Mouse (Mus musculus): ENCODE measurements at regions not wholly inside any gene's neighbourhood (a gene's known extent, or its start where the extent isn't known, plus 50 kb on each side); places are given as distances from the start of the nearest gene placed in this dataset.

- WGBS, result 81% methylated on average over 1 of the region's 1 CpGs
- Histone ChIP-seq H3K27ac (ENCODE audit: insufficient read depth, low read depth, low read length) (no peak overlapping the region), H3K4me1 (ENCODE audit: control insufficient read depth, insufficient read depth, insufficient read length, low read length) (no peaks in the 10 kb centered on the region), H3K36me3 (ENCODE audit: control insufficient read depth, insufficient read depth, low read length) (no peaks in the 10 kb centered on the region), H3K4me3 (ENCODE audit: low read depth, low read length) (no peak overlapping the region), H3K27me3 (ENCODE audit: control insufficient read depth, insufficient read depth, low read length) (no peaks in the 10 kb centered on the region)
- TF ChIP-seq CTCF (IDR thresholded peaks at IDR 0.05; ENCODE audit: extremely low read depth, insufficient read length, insufficient replicate concordance, low read depth, low read length) (no peak), POLR2A (IDR thresholded peaks at IDR 0.05; ENCODE audit: low read depth, low read length) (no peak)
Measured at GRCm38 (mm10) chr16:51580525-51580924, 450.5 kb upstream of the Cblb start.

GRCm38 (mm10) chr16:51589924-51590397, 441.1 kb upstream of the Cblb start:
- Histone ChIP-seq H3K36me3 (ENCODE audit: control insufficient read depth, insufficient read depth, low read length) (no peaks in the 10 kb centered on the region), H3K27me3 (ENCODE audit: control insufficient read depth, insufficient read depth, low read length) (no peaks in the 10 kb centered on the region), H3K27ac (ENCODE audit: insufficient read depth, low read depth, low read length) (no peak overlapping the region), H3K4me1 (ENCODE audit: control insufficient read depth, insufficient read depth, insufficient read length, low read length) (no peaks in the 10 kb centered on the region), H3K4me3 (ENCODE audit: low read depth, low read length) (no peak overlapping the region)
- no peak for TF ChIP-seq POLR2A (IDR thresholded peaks at IDR 0.05; ENCODE audit: low read depth, low read length)
- 39% methylated on average over 2 of the region's 2 CpGs for WGBS

- H3K4me3 ChIP-seq (ENCODE audit: low read depth, low read length), result no peak overlapping the region
- no peak overlapping the region for H3K27ac ChIP-seq (ENCODE audit: insufficient read depth, low read depth, low read length)
- H3K4me1 ChIP-seq (ENCODE audit: control insufficient read depth, insufficient read depth, insufficient read length, low read length), result no peaks in the 10 kb centered on the region
- no peak for TF ChIP-seq POLR2A (IDR thresholded peaks at IDR 0.05; ENCODE audit: low read depth, low read length)
- no peak for TF ChIP-seq CTCF (IDR thresholded peaks at IDR 0.05; ENCODE audit: extremely low read depth, insufficient read length, insufficient replicate concordance, low read depth, low read length)
- H3K36me3 ChIP-seq (ENCODE audit: control insufficient read depth, insufficient read depth, low read length), result no peaks in the 10 kb centered on the region
- H3K27me3 ChIP-seq (ENCODE audit: control insufficient read depth, insufficient read depth, low read length), result no peaks in the 10 kb centered on the region
Measured at GRCm38 (mm10) chr16:51617579-51617978, 413.4 kb upstream of the Cblb start.

GRCm38 (mm10) chr16:51646646-51647045, 384.4 kb upstream of the Cblb start:
- TF ChIP-seq CTCF (IDR thresholded peaks at IDR 0.05; ENCODE audit: extremely low read depth, insufficient read length, insufficient replicate concordance, low read depth, low read length) (no peak), POLR2A (IDR thresholded peaks at IDR 0.05; ENCODE audit: low read depth, low read length) (no peak)
- Histone ChIP-seq H3K36me3 (ENCODE audit: control insufficient read depth, insufficient read depth, low read length) (no peaks in the 10 kb centered on the region), H3K4me3 (ENCODE audit: low read depth, low read length) (no peak overlapping the region), H3K4me1 (ENCODE audit: control insufficient read depth, insufficient read depth, insufficient read length, low read length) (no peaks in the 10 kb centered on the region), H3K27ac (ENCODE audit: insufficient read depth, low read depth, low read length) (no peak overlapping the region), H3K27me3 (ENCODE audit: control insufficient read depth, insufficient read depth, low read length) (no peaks in the 10 kb centered on the region)
- WGBS, result 80% methylated on average over 1 of the region's 1 CpGs

- 76% methylated on average over 5 of the region's 5 CpGs for WGBS
- Histone ChIP-seq H3K27ac (ENCODE audit: insufficient read depth, low read depth, low read length) (no peak overlapping the region), H3K4me1 (ENCODE audit: control insufficient read depth, insufficient read depth, insufficient read length, low read length) (no peaks in the 10 kb centered on the region), H3K4me3 (ENCODE audit: low read depth, low read length) (no peak overlapping the region), H3K27me3 (ENCODE audit: control insufficient read depth, insufficient read depth, low read length) (no peaks in the 10 kb centered on the region), H3K36me3 (ENCODE audit: control insufficient read depth, insufficient read depth, low read length) (no peaks in the 10 kb centered on the region)
- no peak for TF ChIP-seq POLR2A (IDR thresholded peaks at IDR 0.05; ENCODE audit: low read depth, low read length)
- no peak for TF ChIP-seq CTCF (IDR thresholded peaks at IDR 0.05; ENCODE audit: extremely low read depth, insufficient read length, insufficient replicate concordance, low read depth, low read length)
Measured at GRCm38 (mm10) chr16:51650100-51650499, 380.9 kb upstream of the Cblb start.

- no peak for TF ChIP-seq POLR2A (IDR thresholded peaks at IDR 0.05; ENCODE audit: low read depth, low read length)
- TF ChIP-seq CTCF (IDR thresholded peaks at IDR 0.05; ENCODE audit: extremely low read depth, insufficient read length, insufficient replicate concordance, low read depth, low read length), result no peak
Measured at GRCm38 (mm10) chr16:51650683-51651082, 380.3 kb upstream of the Cblb start.

GRCm38 (mm10) chr16:51661693-51662092, 369.3 kb upstream of the Cblb start:
- no peaks in the 10 kb centered on the region for H3K27me3 ChIP-seq (ENCODE audit: control insufficient read depth, insufficient read depth, low read length)
- H3K36me3 ChIP-seq (ENCODE audit: control insufficient read depth, insufficient read depth, low read length), result no peaks in the 10 kb centered on the region
- TF ChIP-seq CTCF (IDR thresholded peaks at IDR 0.05; ENCODE audit: extremely low read depth, insufficient read length, insufficient replicate concordance, low read depth, low read length), result no peak
- no peak for TF ChIP-seq POLR2A (IDR thresholded peaks at IDR 0.05; ENCODE audit: low read depth, low read length)
- H3K27ac ChIP-seq (ENCODE audit: insufficient read depth, low read depth, low read length), result no peak overlapping the region
- H3K4me1 ChIP-seq (ENCODE audit: control insufficient read depth, insufficient read depth, insufficient read length, low read length), result no peaks in the 10 kb centered on the region
- 85% methylated on average over 1 of the region's 1 CpGs for WGBS
- H3K4me3 ChIP-seq (ENCODE audit: low read depth, low read length), result no peak overlapping the region

More at GRCm38 (mm10) chr16:51650683-51651082, 380.3 kb upstream of the Cblb start:
- H3K4me1 ChIP-seq (ENCODE audit: control insufficient read depth, insufficient read depth, insufficient read length, low read length), result no peaks in the 10 kb centered on the region
- H3K27ac ChIP-seq (ENCODE audit: insufficient read depth, low read depth, low read length), result no peak overlapping the region
- no peaks in the 10 kb centered on the region for H3K27me3 ChIP-seq (ENCODE audit: control insufficient read depth, insufficient read depth, low read length)
- H3K4me3 ChIP-seq (ENCODE audit: low read depth, low read length), result no peak overlapping the region
- H3K36me3 ChIP-seq (ENCODE audit: control insufficient read depth, insufficient read depth, low read length), result no peaks in the 10 kb centered on the region
- WGBS, result 80% methylated on average over 5 of the region's 5 CpGs

- Histone ChIP-seq H3K4me3 (ENCODE audit: low read depth, low read length) (no peak overlapping the region), H3K27ac (ENCODE audit: insufficient read depth, low read depth, low read length) (no peak overlapping the region), H3K4me1 (ENCODE audit: control insufficient read depth, insufficient read depth, insufficient read length, low read length) (no peaks in the 10 kb centered on the region), H3K27me3 (ENCODE audit: control insufficient read depth, insufficient read depth, low read length) (no peaks in the 10 kb centered on the region), H3K36me3 (ENCODE audit: control insufficient read depth, insufficient read depth, low read length) (no peaks in the 10 kb centered on the region)
- WGBS, result 80% methylated on average over 2 of the region's 2 CpGs
- TF ChIP-seq CTCF (IDR thresholded peaks at IDR 0.05; ENCODE audit: extremely low read depth, insufficient read length, insufficient replicate concordance, low read depth, low read length) (no peak), POLR2A (IDR thresholded peaks at IDR 0.05; ENCODE audit: low read depth, low read length) (no peak)
Measured at GRCm38 (mm10) chr16:51664325-51664724, 366.7 kb upstream of the Cblb start.
